Mouse (Mus musculus): ENCODE measurements around the gene Dpm2.

DNA sequence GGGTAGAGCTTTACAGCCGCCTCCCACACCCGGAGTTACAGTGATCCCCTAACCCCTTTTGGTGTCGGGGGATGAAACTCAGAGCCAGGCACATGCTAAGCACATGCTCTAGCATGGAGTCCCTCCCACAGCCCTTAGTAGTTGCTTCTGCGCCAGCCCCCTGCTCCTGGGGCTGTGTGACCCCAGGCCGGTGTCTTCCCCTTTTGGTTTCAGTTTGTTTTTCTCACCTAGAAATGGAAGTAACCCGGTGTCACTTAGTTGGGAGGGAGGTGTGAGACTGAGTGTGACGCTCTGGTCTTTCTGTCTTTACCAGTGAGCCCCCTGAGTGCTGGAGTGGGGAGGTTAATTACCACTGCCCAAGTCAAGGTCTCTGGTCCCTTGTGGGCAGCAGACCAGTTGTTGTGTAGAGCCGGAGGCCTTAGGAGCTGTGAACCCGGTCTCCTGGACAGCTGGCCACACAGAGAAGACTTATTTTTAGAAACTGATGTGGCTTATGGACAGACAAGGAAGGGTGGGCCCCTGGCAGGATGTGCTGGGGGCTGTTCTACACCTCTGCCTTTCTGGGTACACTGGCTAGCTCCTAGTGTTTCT is 17.2 kb downstream of the Dpm2 start:
- TF ChIP-seq CTCF (conservative IDR thresholded peaks at IDR 0.05; ENCODE audit: low read length), result no peak
- no peak for TF ChIP-seq NANOG (IDR thresholded peaks at IDR 0.05; ENCODE audit: borderline replicate concordance, low read length)

All from E14TG2a.4 (cell line).